Mouse (Mus musculus): ENCODE results near the gene Kctd11.

DNA sequence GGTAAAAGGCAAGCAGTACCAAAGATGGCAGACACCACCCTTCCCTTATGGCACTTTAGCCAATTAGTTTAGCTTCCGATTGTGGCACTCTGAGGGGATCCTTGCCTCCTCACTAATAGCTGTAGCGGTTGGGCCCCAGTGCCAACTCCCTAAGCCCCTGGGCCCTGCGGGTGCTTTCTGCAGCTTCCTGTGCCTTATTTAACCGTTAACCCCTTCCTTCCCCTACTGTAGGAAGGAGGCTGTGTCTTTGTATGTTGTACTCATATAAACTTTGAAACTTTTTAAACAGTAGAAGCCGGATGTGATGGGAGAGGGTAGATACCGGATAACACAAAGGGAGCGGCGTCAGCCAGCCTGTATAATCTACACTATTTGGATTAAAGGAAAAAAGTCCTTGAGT is 30.5 kb downstream of the Kctd11 start:
- TF ChIP-seq CTCF (IDR thresholded peaks at IDR 0.05; ENCODE audit: borderline replicate concordance, control insufficient read depth, extremely low read depth, insufficient read depth, low read length, poor library complexity) (no peak), POLR2A (IDR thresholded peaks at IDR 0.05; ENCODE audit: control insufficient read depth, extremely low read depth, insufficient read depth, low read length, poor library complexity) (no peak)

Measured in thymus, adult 2 months (tissue).